Mouse (Mus musculus): ENCODE measurements around the gene Rps6kl1. TPM values are rescaled to one million over a fixed set of nuclear protein-coding genes. Genes with fewer than 3 reads are reported as not detected.

Rps6kl1 gene
- polyA plus RNA-seq, 1 experiment from 2014 or later = 0.73 TPM

GRCm38 (mm10) chr12:85186361-85186760, 35.3 kb upstream of the Rps6kl1 start:
- WGBS (ENCODE audit: insufficient replicate concordance) = 43% methylated on average over 7 of the region's 7 CpGs
- Histone ChIP-seq H3K27me3 (peaks cover 18% of the 10 kb centered on the region), H3K4me1 (replicated peaks) (no peaks in the 10 kb centered on the region), H3K9me3 (replicated peaks) (no peaks in the 10 kb centered on the region), H3K9ac (no peak overlapping the region), H3K36me3 (no peaks in the 10 kb centered on the region), H3K4me3 (replicated peaks) (no peak overlapping the region), H3K4me2 (no peak overlapping the region), H3K27ac (no peak overlapping the region)
- no peak for ATAC-seq (ENCODE audit: low read depth)
- no peak for DNase-seq

- no peaks in the 10 kb centered on the region for H3K4me1 ChIP-seq (replicated peaks)
- H3K9me3 ChIP-seq (replicated peaks) = no peaks in the 10 kb centered on the region
- H3K4me2 ChIP-seq = no peak overlapping the region
- no peak overlapping the region for H3K4me3 ChIP-seq (replicated peaks)
- ATAC-seq (ENCODE audit: low read depth) (no peak), DNase-seq (no peak)
- 55% methylated on average over 8 of the region's 8 CpGs for WGBS (ENCODE audit: insufficient replicate concordance)
- H3K9ac ChIP-seq = no peak overlapping the region
- peaks cover 24% of the 10 kb centered on the region for H3K27me3 ChIP-seq
- H3K36me3 ChIP-seq = no peaks in the 10 kb centered on the region
- no peak overlapping the region for H3K27ac ChIP-seq
These were observed 34.7 kb upstream of the Rps6kl1 start for GRCm38 (mm10) chr12:85185810-85186209.

GRCm38 (mm10) chr12:85184118-85184517, 33.1 kb upstream of the Rps6kl1 start:
- 51% methylated on average over 5 of the region's 5 CpGs for WGBS (ENCODE audit: insufficient replicate concordance)
- Histone ChIP-seq H3K27ac (no peak overlapping the region), H3K27me3 (peaks cover 36% of the 10 kb centered on the region), H3K9ac (no peak overlapping the region), H3K4me1 (replicated peaks) (no peaks in the 10 kb centered on the region), H3K4me3 (replicated peaks) (no peak overlapping the region), H3K9me3 (replicated peaks) (no peaks in the 10 kb centered on the region), H3K36me3 (no peaks in the 10 kb centered on the region), H3K4me2 (no peak overlapping the region)
- DNase-seq = no peak
- ATAC-seq (ENCODE audit: low read depth) = no peak

GRCm38 (mm10) chr12:85182898-85183297, 31.8 kb upstream of the Rps6kl1 start:
- Histone ChIP-seq H3K9ac (no peak overlapping the region), H3K4me2 (no peak overlapping the region), H3K9me3 (replicated peaks) (no peaks in the 10 kb centered on the region), H3K27me3 (peaks cover 43% of the 10 kb centered on the region), H3K4me1 (replicated peaks) (no peaks in the 10 kb centered on the region), H3K36me3 (no peaks in the 10 kb centered on the region), H3K27ac (no peak overlapping the region), H3K4me3 (replicated peaks) (no peak overlapping the region)
- DNase-seq (no peak), ATAC-seq (ENCODE audit: low read depth) (no peak)
- WGBS (ENCODE audit: insufficient replicate concordance) = 50% methylated on average over 5 of the region's 5 CpGs

- peaks cover 4% of the 10 kb centered on the region for H3K4me1 ChIP-seq (replicated peaks)
- ATAC-seq (ENCODE audit: low read depth) = no peak
- H3K36me3 ChIP-seq = no peaks in the 10 kb centered on the region
- 31% methylated on average over 8 of the region's 8 CpGs for WGBS (ENCODE audit: insufficient replicate concordance)
- peaks cover 48% of the 10 kb centered on the region for H3K27me3 ChIP-seq
- no peak for DNase-seq
- no peaks in the 10 kb centered on the region for H3K9me3 ChIP-seq (replicated peaks)
- H3K27ac ChIP-seq = no peak overlapping the region
- H3K4me3 ChIP-seq (replicated peaks) = no peak overlapping the region
- H3K4me2 ChIP-seq = no peak overlapping the region
- no peak overlapping the region for H3K9ac ChIP-seq
These were observed 31.2 kb upstream of the Rps6kl1 start for GRCm38 (mm10) chr12:85182345-85182643.

GRCm38 (mm10) chr12:85181475-85182344, 30.6 kb upstream of the Rps6kl1 start:
- H3K27ac ChIP-seq = no peak overlapping the region
- H3K9me3 ChIP-seq (replicated peaks) = no peaks in the 10 kb centered on the region
- no peak overlapping the region for H3K4me3 ChIP-seq (replicated peaks)
- no peak overlapping the region for H3K9ac ChIP-seq
- DNase-seq = no peak
- H3K4me2 ChIP-seq = no peak overlapping the region
- H3K36me3 ChIP-seq = no peaks in the 10 kb centered on the region
- no peak for ATAC-seq (ENCODE audit: low read depth)
- WGBS (ENCODE audit: insufficient replicate concordance) = 37% methylated on average over 16 of the region's 17 CpGs
- H3K4me1 ChIP-seq (replicated peaks) = peaks cover 10% of the 10 kb centered on the region
- H3K27me3 ChIP-seq = peaks cover 53% of the 10 kb centered on the region

- Histone ChIP-seq H3K27ac (no peak overlapping the region), H3K4me1 (replicated peaks) (peaks cover 22% of the 10 kb centered on the region), H3K4me3 (replicated peaks) (no peak overlapping the region), H3K9ac (no peak overlapping the region), H3K27me3 (peaks cover 81% of the 10 kb centered on the region), H3K9me3 (replicated peaks) (no peaks in the 10 kb centered on the region), H3K4me2 (no peak overlapping the region), H3K36me3 (no peaks in the 10 kb centered on the region)
- WGBS (ENCODE audit: insufficient replicate concordance) = 50% methylated on average over 2 of the region's 2 CpGs
- ATAC-seq (ENCODE audit: low read depth) = no peak
- no peak for DNase-seq
These were observed 27.2 kb upstream of the Rps6kl1 start for GRCm38 (mm10) chr12:85178294-85178693.

- peak within 1 kb of the TSS; percentile 63 for H3K4me2 ChIP-seq
- peak within 1 kb of the TSS; percentile 40 for H3K4me3 ChIP-seq (replicated peaks)
- DNase-seq (no peak), ATAC-seq (ENCODE audit: low read depth) (no peak)
- H3K9me3 ChIP-seq (replicated peaks) = no peaks in the 10 kb centered on the region
- H3K4me1 ChIP-seq (replicated peaks) = peaks cover 22% of the 10 kb centered on the region
- no peaks in the 10 kb centered on the region for H3K36me3 ChIP-seq
- H3K27me3 ChIP-seq = peaks cover 79% of the 10 kb centered on the region
- 51% methylated on average over 10 of the region's 10 CpGs for WGBS (ENCODE audit: insufficient replicate concordance)
- no peak within 1 kb of the TSS for H3K27ac ChIP-seq
- peak within 1 kb of the TSS; percentile 37; the same call in 1 of the 2 replicates for H3K9ac ChIP-seq
These were observed 26.7 kb upstream of the Rps6kl1 start, which contains the start of gene Pgf for GRCm38 (mm10) chr12:85177740-85178239. Gene Pgf (minus strand): TSS chr12:85177790.

- peak; percentile 74 for ATAC-seq (ENCODE audit: low read depth)
- Histone ChIP-seq H3K4me2 (peak overlapping the region; percentile 63), H3K36me3 (no peaks in the 10 kb centered on the region), H3K27me3 (peaks cover 76% of the 10 kb centered on the region), H3K27ac (no peak overlapping the region), H3K4me1 (replicated peaks) (peaks cover 22% of the 10 kb centered on the region), H3K9me3 (replicated peaks) (no peaks in the 10 kb centered on the region), H3K9ac (peak overlapping the region; percentile 37; the same call in 1 of the 2 replicates), H3K4me3 (replicated peaks) (peak overlapping the region; percentile 40)
- peak; percentile 38 for DNase-seq
- WGBS (ENCODE audit: insufficient replicate concordance) = 2% methylated on average over 32 of the region's 32 CpGs
These were observed 25.9 kb upstream of the Rps6kl1 start for GRCm38 (mm10) chr12:85176846-85177523.

GRCm38 (mm10) chr12:85175926-85176845, 25.1 kb upstream of the Rps6kl1 start:
- Histone ChIP-seq H3K9ac (no peak overlapping the region; the same call in 1 of the 2 replicates), H3K27me3 (peaks cover 72% of the 10 kb centered on the region), H3K36me3 (no peaks in the 10 kb centered on the region), H3K27ac (no peak overlapping the region; the same call in 1 of the 2 replicates), H3K9me3 (replicated peaks) (no peaks in the 10 kb centered on the region), H3K4me2 (peak overlapping the region; percentile 63), H3K4me3 (replicated peaks) (0 out of 2 replicates have a peak overlapping the region, but pooled peaks have one; percentile 40), H3K4me1 (replicated peaks) (peaks cover 22% of the 10 kb centered on the region)
- peak; percentile 25; the same call in 1 of the 2 replicates for ATAC-seq (ENCODE audit: low read depth)
- WGBS (ENCODE audit: insufficient replicate concordance) = 42% methylated on average over 11 of the region's 11 CpGs
- DNase-seq = no peak

Data from liver, embryonic 13.5 days (tissue).